Mouse (Mus musculus) stomach, postnatal 0 days (tissue): Measurements from ENCODE around the gene Hmox2.

Source experiments
- CTCF ChIP-seq: IDR thresholded peaks from 2 replicates; pipeline ENCODE4 v1.5.1; 2016; ENCODE audit warnings: antibody characterized with exemption, low read depth, mild to moderate bottlenecking, moderate library complexity
- EP300 ChIP-seq: optimal IDR thresholded peaks from 2 replicates; pipeline ENCODE3; 2016; ENCODE audit warnings: antibody characterized with exemption

DNA sequence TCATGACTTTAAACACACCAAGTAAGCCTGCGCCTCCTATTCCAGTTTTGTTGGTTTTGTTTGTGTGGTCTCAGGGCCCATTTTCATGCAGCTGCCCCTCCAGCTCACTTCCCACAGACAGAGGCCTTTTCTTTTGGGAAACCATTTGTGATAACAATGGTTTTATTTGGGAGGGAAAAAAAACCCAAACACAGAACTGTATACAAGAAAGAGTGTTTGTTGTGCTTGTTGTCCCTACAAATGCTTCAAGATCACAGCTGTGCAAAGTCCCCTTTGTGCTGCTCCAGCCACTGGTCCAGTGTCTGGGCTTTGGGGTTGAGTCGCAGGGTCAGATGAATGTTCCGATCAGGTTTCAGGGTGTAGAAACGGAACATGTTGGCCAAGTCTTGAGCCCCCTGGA, 15.0 kb upstream of the Hmox2 start:
- no peak for TF ChIP-seq EP300
- TF ChIP-seq CTCF: no peak
